In genomic region chr16:24120836-24121235, GRCm38 (mm10) we compare ENCODE assay signal across 14 mouse cellular contexts.
A peak's percentile ranks its signal among the peaks of the same experiment; 100 is the strongest.
DNase-seq lines count a peak whose midpoint lies in the region; ATAC-seq and TF ChIP-seq lines count a peak whose summit lies in the region.
"Had no signal": no experiment of that assay in that cellular context is flagged by ENCODE, and none has a peak within 500 bp of the region (broad histone marks: within the 10 kb centered on the region; RNA-seq: fewer than 3 reads in every experiment).

No protein-coding gene starts in this region.

- H3K27me3 ChIP-seq in hindbrain, postnatal 0 days (ENCODE audit: insufficient read depth, low read length), result no peaks in the 10 kb centered on the region
- H3K27me3 ChIP-seq: kidney, embryonic 15.5 days had no signal

- WGBS in hindbrain, postnatal 0 days, result 42% methylated on average over 6 of the region's 6 CpGs

- ATAC-seq in hindbrain, postnatal 0 days, result no peak
- ATAC-seq: hindbrain, embryonic 16.5 days had no signal

- H3K9ac ChIP-seq in hindbrain, postnatal 0 days (replicated peaks; ENCODE audit: low read length), result no peak overlapping the region
- H3K9ac ChIP-seq: kidney, embryonic 15.5 days had no signal

- no peaks in the 10 kb centered on the region for H3K4me1 ChIP-seq in hindbrain, postnatal 0 days (ENCODE audit: insufficient read depth, low read length)
- H3K4me1 ChIP-seq: forebrain, embryonic 10.5 days; kidney, embryonic 15.5 days; limb, embryonic 10.5 days had no signal

- no peak overlapping the region for H3K4me3 ChIP-seq in hindbrain, postnatal 0 days (ENCODE audit: low read length)
- H3K4me3 ChIP-seq: forebrain, embryonic 10.5 days; kidney, embryonic 15.5 days; limb, embryonic 10.5 days had no signal

- DNase-seq in ovary, postnatal 36 days (ENCODE audit: low spot score), result peak; percentile 13
- DNase-seq in ovary, postnatal 10 days (ENCODE audit: low spot score), result no peak
- peak; percentile 95 for DNase-seq in gonadal fat pad, adult 2 months (ENCODE audit: low read depth)
- peak; percentile 66 for DNase-seq in lung, postnatal 14 days
- DNase-seq in spleen, postnatal 4 days (ENCODE audit: low spot score in 2 of 2), result no peak
- DNase-seq in left cerebral cortex, postnatal 14 days (ENCODE audit: low spot score in 2 of 2), result no peak
- no peak for DNase-seq in hindbrain, postnatal 0 days (ENCODE audit: low spot score)
- DNase-seq: cerebellum, adult 9-10 months; right cerebral cortex, postnatal 4 days had no signal

- H3K27ac ChIP-seq in hindbrain, postnatal 0 days, result no peak overlapping the region
- H3K27ac ChIP-seq: forebrain, embryonic 10.5 days; kidney, embryonic 15.5 days; limb, embryonic 10.5 days; stomach, postnatal 0 days had no signal

- intact Hi-C loops in left cerebral cortex, postnatal 14 days (cut with DNase I), result no loop called here

- no peaks in the 10 kb centered on the region for H3K36me3 ChIP-seq in hindbrain, postnatal 0 days (ENCODE audit: insufficient read depth, low read length)
- H3K36me3 ChIP-seq: forebrain, embryonic 10.5 days; kidney, embryonic 15.5 days; limb, embryonic 10.5 days had no signal

- H3K4me2 ChIP-seq in hindbrain, postnatal 0 days (ENCODE audit: low read depth, low read length), result no peak overlapping the region
- H3K4me2 ChIP-seq: kidney, embryonic 15.5 days had no signal

- no peak for TF ChIP-seq CTCF in hindbrain, postnatal 0 days (IDR thresholded peaks at IDR 0.05; ENCODE audit: low read depth)

- no peaks in the 10 kb centered on the region for H3K9me3 ChIP-seq in hindbrain, postnatal 0 days (ENCODE audit: low read length)
- H3K9me3 ChIP-seq: forebrain, embryonic 10.5 days; kidney, embryonic 15.5 days; limb, embryonic 10.5 days had no signal

Comparison
In these comparisons a context has a peak if more than half of its experiments do, and no peak if none do; other contexts are left out.
1. DNase-seq: peak in ovary, postnatal 36 days (single experiment), gonadal fat pad, adult 2 months (single experiment) and lung, postnatal 14 days (single experiment); none in ovary, postnatal 10 days (single experiment), spleen, postnatal 4 days (0 of 2), left cerebral cortex, postnatal 14 days (0 of 2) and hindbrain, postnatal 0 days (single experiment).